Mouse (Mus musculus) megakaryocyte-erythroid progenitor cell, adult 5-6 weeks (primary cell): ENCODE measurements around the gene Ndufv1. TPM values are rescaled to one million over a fixed set of nuclear protein-coding genes. Genes with fewer than 3 reads are reported as not detected.
"Not testable (repeated sequence)": the region's sequence is repeated elsewhere in the genome, so short reads cannot be mapped to it uniquely, and the experiment has no call there.

Experiments
- ATAC-seq: replicated peaks from 2 replicates; pipeline ENCODE4 v1.8.0; 2016; ENCODE audit warnings: mild to moderate bottlenecking, inconsistent platforms; ENCODE audit not compliant: severe bottlenecking, poor library complexity, low FRiP score, low TSS enrichment
- total RNA-seq, 2 experiments: library from RNA; stranded (forward) in 1 of 2; stranded (reverse) in 1 of 2; fragments of 200-1000, 215-1000 nt in 1 of 2; fragments of >200 nt in 1 of 2; fragmentation: Nextera tagmentation in 1 of 2; gene quantifications; 2 replicates each; pipeline ENCODE4 v1.2.3; 2014 to 2017

Ndufv1 gene
- total RNA-seq, 2 experiments from 2014 or later = 210 to 306 TPM

- ATAC-seq = peak; percentile 53
These were observed 33.6 kb upstream of the Ndufv1 start, which contains the start of gene Gstp2 for GRCm38 (mm10) chr19:4045966-4046865. Gstp2 (minus strand) TSS chr19:4046023.

- not testable (repeated sequence) for ATAC-seq
These were observed 31.5 kb upstream of the Ndufv1 start for GRCm38 (mm10) chr19:4044109-4044508.

- ATAC-seq = no peak
These were observed 29.5 kb upstream of the Ndufv1 start for GRCm38 (mm10) chr19:4042124-4042523.

GRCm38 (mm10) chr19:4041500-4041899 lies 28.9 kb upstream of the Ndufv1 start:
- not testable (repeated sequence) for ATAC-seq

- not testable (repeated sequence) for ATAC-seq
These were observed 28.3 kb upstream of the Ndufv1 start for GRCm38 (mm10) chr19:4040941-4041340.

- ATAC-seq = peak; percentile 94
These were observed 25.2 kb upstream of the Ndufv1 start, which contains the start of gene Gstp1 for GRCm38 (mm10) chr19:4037788-4038232. Gstp1 (minus strand) TSS chr19:4037985.

GRCm38 (mm10) chr19:4037154-4037787 lies 24.7 kb upstream of the Ndufv1 start:
- not testable (repeated sequence) for ATAC-seq

GRCm38 (mm10) chr19:4036327-4037045 lies 23.9 kb upstream of the Ndufv1 start:
- no peak for ATAC-seq

- ATAC-seq = no peak
These were observed 21.1 kb upstream of the Ndufv1 start for GRCm38 (mm10) chr19:4033742-4034141.

GRCm38 (mm10) chr19:4033298-4033697 lies 20.7 kb upstream of the Ndufv1 start:
- no peak for ATAC-seq

GRCm38 (mm10) chr19:4032668-4033067 lies 20.1 kb upstream of the Ndufv1 start:
- no peak for ATAC-seq

- no peak for ATAC-seq
These were observed 15.0 kb upstream of the Ndufv1 start for GRCm38 (mm10) chr19:4027576-4027975.

- ATAC-seq = no peak
These were observed 10.6 kb upstream of the Ndufv1 start for GRCm38 (mm10) chr19:4023185-4023584.

- ATAC-seq = peak; percentile 95
These were observed 6.4 kb upstream of the Ndufv1 start for GRCm38 (mm10) chr19:4018743-4019583.

GRCm38 (mm10) chr19:4017921-4018587 lies 5.4 kb upstream of the Ndufv1 start:
- ATAC-seq = no peak

- no peak for ATAC-seq
These were observed 3.0 kb upstream of the Ndufv1 start for GRCm38 (mm10) chr19:4015635-4016034.

GRCm38 (mm10) chr19:4014802-4015201 lies 2.2 kb upstream of the Ndufv1 start:
- no peak for ATAC-seq

GRCm38 (mm10) chr19:4013066-4013465 lies 460 bp upstream of the Ndufv1 start:
- ATAC-seq = peak; percentile 45
